Mouse (Mus musculus): ENCODE measurements around the gene Gnao1. TPM values are rescaled to one million over a fixed set of nuclear protein-coding genes. Genes with fewer than 3 reads are reported as not detected.
A peak's percentile ranks its signal among the peaks of the same experiment; 100 is the strongest.

Gnao1 gene
- polyA plus RNA-seq, 1 experiment from 2014 or later: 9.4 TPM

GRCm38 (mm10) chr8:94013026-94013612, 203.4 kb downstream of the Gnao1 start:
- WGBS: 38% methylated on average over 7 of the region's 7 CpGs
- peaks cover 24% of the 10 kb centered on the region for H3K4me1 ChIP-seq
- H3K4me2 ChIP-seq: peak overlapping the region; percentile 90
- H3K36me3 ChIP-seq: no peaks in the 10 kb centered on the region; the same call in 1 of the 2 replicates
- H3K9ac ChIP-seq: peak overlapping the region; percentile 93
- no peaks in the 10 kb centered on the region for H3K9me3 ChIP-seq
- no peaks in the 10 kb centered on the region for H3K27me3 ChIP-seq
- H3K27ac ChIP-seq: peak overlapping the region; percentile 92
- no peak for ATAC-seq (ENCODE audit: insufficient number of reproducible peaks, insufficient read depth, low FRiP score, low TSS enrichment, low read depth)
- peak overlapping the region; percentile 78 for H3K4me3 ChIP-seq

Small RNA genes within 50 kb of the gene (microRNA-seq; reads per million reads assigned to microRNA genes)
- gene Gm24159: not detected

Other genes with a start within 250 kb of the Gnao1 start
- 40.1 and 42.4 TPM in 2 replicates for gene Amfr, start 202.9 kb downstream of the Gnao1 start, polyA plus RNA-seq (2015; fragmentation: Nextera tagmentation; extraction: Ambion mirVana)
- 116 and 126 TPM in 2 replicates for gene Nudt21, start 227.1 kb downstream of the Gnao1 start, polyA plus RNA-seq (2015; fragmentation: Nextera tagmentation; extraction: Ambion mirVana)
- 15.6 and 18.1 TPM in 2 replicates for gene Ogfod1, start 227.2 kb downstream of the Gnao1 start, polyA plus RNA-seq (2015; fragmentation: Nextera tagmentation; extraction: Ambion mirVana)

All from embryonic facial prominence, embryonic 13.5 days (tissue).